Mouse (Mus musculus) embryonic facial prominence, embryonic 13.5 days (tissue): Measurements from ENCODE around the gene Glis3. TPM values are rescaled to one million over a fixed set of nuclear protein-coding genes. Genes with fewer than 3 reads are reported as not detected.

Experiments used
- ATAC-seq: fragments of 200-750 bp; cut with Nextera tagmentation; 2 replicates; pipeline ENCODE4 v1.8.0; 2017; ENCODE audit warnings: low read depth; ENCODE audit not compliant: insufficient number of reproducible peaks, insufficient read depth, low FRiP score, low TSS enrichment
- H3K27ac ChIP-seq: fragments of 300-500 bp; sonication (generic); 2 replicates; pipeline ENCODE4 v1.5.1; 2015; ENCODE audit warnings: moderate library complexity, mild to moderate bottlenecking, inconsistent platforms
- H3K27me3 ChIP-seq: fragments of 300-500 bp; sonication (generic); 2 replicates; pipeline ENCODE4 v1.6.1; 2015; ENCODE audit warnings: mild to moderate bottlenecking, inconsistent platforms
- H3K36me3 ChIP-seq: fragments of 300-500 bp; sonication (generic); 2 replicates; pipeline ENCODE4 v1.6.1; 2015; ENCODE audit warnings: mild to moderate bottlenecking, inconsistent platforms
- H3K4me1 ChIP-seq: fragments of 300-500 bp; sonication (generic); 2 replicates; pipeline ENCODE4 v1.6.1; 2015; ENCODE audit warnings: inconsistent platforms
- H3K4me2 ChIP-seq: fragments of 300-500 bp; sonication (generic); 2 replicates; pipeline ENCODE4 v1.6.1; 2015; ENCODE audit warnings: moderate library complexity, mild to moderate bottlenecking, inconsistent platforms
- H3K4me3 ChIP-seq: fragments of 300-500 bp; sonication (generic); 2 replicates; pipeline ENCODE4 v1.5.1; 2015; ENCODE audit warnings: mild to moderate bottlenecking, inconsistent platforms
- H3K9ac ChIP-seq: fragments of 300-500 bp; sonication (generic); 2 replicates; pipeline ENCODE4 v1.6.1; 2015; ENCODE audit warnings: mild to moderate bottlenecking, inconsistent platforms
- H3K9me3 ChIP-seq: fragments of 300-500 bp; sonication (generic); 2 replicates; pipeline ENCODE4 v1.6.1; 2016; ENCODE audit warnings: inconsistent platforms
- WGBS: fragments of 180-500 bp; shearing (Covaris S2); methylation state at CpG from one replicate; pipeline ENCODE4 v1.1.7; 2015; ENCODE audit warnings: mixed read lengths; 5-methylcytosine and 5-hydroxymethylcytosine counted together
- polyA plus RNA-seq: library from polyadenylated mRNA; unstranded; fragments of >200 nt; fragmentation: Nextera tagmentation; extraction: Ambion mirVana; gene quantifications from 2 replicates; pipeline ENCODE4 v1.2.1, GENCODE M21; 2015

Glis3 gene
- polyA plus RNA-seq, 1 experiment from 2014 or later = 15.2 TPM

DNA sequence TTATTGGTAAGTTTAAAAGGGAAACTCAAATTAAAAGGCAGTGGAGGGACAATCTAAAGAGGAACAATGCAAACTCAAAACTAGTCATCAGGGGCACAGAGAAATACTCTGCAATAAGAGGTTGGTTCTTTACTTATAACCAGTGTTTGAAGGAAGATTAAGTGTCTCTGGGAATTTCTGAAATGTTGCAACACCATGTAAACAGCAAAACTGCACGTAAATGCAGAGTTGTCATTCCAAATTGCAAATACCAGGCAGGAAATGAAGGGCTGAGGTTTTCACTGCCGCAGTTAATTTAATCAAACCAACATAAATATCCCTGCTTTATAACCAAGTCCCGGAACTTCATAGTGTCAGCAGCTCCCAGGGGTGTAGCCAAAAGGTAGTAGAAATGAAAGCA lies 342.3 kb downstream of the Glis3 start:
- ATAC-seq = no peak
- 25% methylated on average over 3 of the region's 3 CpGs for WGBS

DNA sequence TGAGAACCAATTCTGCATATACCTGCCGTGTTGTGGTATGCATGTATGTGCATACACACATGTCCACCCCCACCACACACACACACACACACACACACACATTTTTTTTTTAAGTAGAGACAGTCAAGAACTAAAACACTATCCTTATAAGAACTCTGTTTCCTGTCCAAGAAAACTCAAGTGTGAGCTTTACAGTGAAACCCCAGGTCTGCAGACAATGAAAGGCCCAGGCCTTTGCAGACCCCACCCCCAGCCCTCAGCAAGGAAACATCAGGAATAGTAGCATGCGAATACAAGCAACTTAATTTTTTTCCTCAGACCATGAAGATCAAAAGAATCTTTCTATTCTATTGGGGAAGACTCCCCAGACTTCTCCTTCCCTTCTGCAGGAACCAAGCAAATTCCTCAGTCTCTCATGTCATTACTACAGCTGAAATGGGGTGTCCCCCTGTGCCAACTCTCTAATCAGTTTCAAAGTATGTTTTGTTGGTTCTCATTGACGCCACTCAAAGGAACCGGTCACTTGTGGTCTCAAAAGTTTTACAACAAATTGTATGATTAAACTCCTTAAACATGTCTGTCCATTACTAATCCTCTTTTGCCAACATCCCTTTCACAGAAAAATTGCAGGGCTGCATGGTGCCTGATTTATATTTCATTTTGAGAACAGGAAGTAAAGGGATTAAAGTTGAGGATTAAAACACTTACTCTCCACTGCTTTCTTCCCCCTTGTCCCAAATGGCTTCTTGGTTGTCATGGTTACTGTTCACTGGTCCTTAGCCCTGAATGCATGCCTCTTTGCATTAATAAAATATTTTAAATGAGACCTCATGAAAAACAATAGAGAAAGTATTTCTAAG lies 343.0 kb downstream of the Glis3 start:
- WGBS = 48% methylated on average over 4 of the region's 4 CpGs
- Histone ChIP-seq H3K4me2 (no peak overlapping the region), H3K4me3 (no peak overlapping the region), H3K4me1 (peaks cover 32% of the 10 kb centered on the region), H3K27me3 (no peaks in the 10 kb centered on the region), H3K9me3 (no peaks in the 10 kb centered on the region), H3K9ac (no peak overlapping the region), H3K36me3 (no peaks in the 10 kb centered on the region), H3K27ac (no peak overlapping the region; the same call in 1 of the 2 replicates)
- no peak for ATAC-seq

More for the DNA sequence above, 342.3 kb downstream of the Glis3 start:
- Histone ChIP-seq H3K4me2 (no peak overlapping the region), H3K9me3 (no peaks in the 10 kb centered on the region), H3K27me3 (no peaks in the 10 kb centered on the region), H3K9ac (no peak overlapping the region), H3K27ac (peak overlapping the region; percentile 69), H3K36me3 (no peaks in the 10 kb centered on the region), H3K4me3 (no peak overlapping the region), H3K4me1 (peaks cover 32% of the 10 kb centered on the region)

DNA sequence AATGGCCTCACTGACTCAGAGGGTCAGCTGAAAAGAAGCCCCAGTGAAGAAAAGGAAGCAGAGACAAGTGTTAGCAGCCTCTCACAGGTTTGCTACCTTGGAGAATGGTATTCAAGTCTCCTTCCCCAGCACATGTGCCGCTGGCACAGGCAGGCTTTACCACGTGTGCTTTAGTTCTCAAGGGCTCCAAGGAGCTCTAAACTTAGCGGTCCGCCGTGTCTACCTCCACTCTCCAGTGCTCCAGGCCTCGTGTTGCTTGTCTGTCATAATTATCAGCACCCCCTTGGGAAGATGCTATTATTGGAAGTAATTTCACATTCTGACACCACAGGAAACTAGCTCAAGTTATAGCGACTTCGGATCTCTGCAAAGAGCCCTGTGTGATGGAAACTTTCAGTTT lies 344.0 kb downstream of the Glis3 start:
- 51% methylated on average over 8 of the region's 8 CpGs for WGBS
- Histone ChIP-seq H3K4me3 (no peak overlapping the region), H3K36me3 (no peaks in the 10 kb centered on the region), H3K9ac (no peak overlapping the region), H3K27ac (no peak overlapping the region), H3K4me2 (no peak overlapping the region), H3K9me3 (no peaks in the 10 kb centered on the region), H3K4me1 (peaks cover 32% of the 10 kb centered on the region), H3K27me3 (no peaks in the 10 kb centered on the region)
- no peak for ATAC-seq

DNA sequence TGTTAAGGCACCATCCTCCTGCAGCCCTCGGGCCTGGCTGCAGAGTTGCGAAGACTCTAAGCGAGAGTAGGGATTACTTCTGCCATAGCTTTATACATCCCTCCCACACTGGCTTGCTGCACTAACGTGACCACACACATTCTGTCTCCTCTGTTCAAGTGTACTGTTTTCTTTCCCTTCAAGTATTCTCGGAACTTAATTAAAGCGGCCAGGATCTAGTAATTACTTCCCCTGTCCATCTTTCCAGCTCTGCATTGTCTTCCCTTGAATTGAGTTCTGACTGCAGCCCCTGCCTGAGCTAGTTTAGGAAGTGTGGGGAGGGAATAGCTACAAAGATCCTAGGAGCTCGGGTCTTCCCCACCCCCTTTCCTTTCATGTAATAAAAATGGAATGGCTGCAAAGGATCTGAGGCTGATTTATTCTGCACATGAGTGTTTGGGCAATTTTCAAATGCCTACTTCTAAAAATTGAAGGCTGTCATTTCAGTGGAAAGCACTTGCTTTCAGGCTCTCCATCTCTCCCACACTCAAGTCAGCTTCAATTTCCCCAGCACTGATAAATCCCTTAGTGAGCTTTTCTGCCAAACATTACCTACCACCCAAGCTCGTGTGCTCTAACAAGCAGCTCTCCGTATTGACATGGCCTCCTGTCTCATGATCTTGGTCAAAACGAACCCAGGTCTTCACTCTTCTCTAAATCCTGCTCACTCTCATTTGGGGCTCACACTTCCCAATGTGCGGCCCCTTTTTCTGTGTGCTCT lies 346.7 kb downstream of the Glis3 start:
- no peak overlapping the region for H3K9ac ChIP-seq
- H3K4me1 ChIP-seq = peaks cover 32% of the 10 kb centered on the region
- ATAC-seq = no peak
- peak overlapping the region; percentile 19; the same call in 1 of the 2 replicates for H3K27ac ChIP-seq
- H3K4me2 ChIP-seq = no peak overlapping the region
- WGBS = 34% methylated on average over 11 of the region's 11 CpGs
- H3K9me3 ChIP-seq = no peaks in the 10 kb centered on the region
- no peaks in the 10 kb centered on the region for H3K36me3 ChIP-seq
- no peaks in the 10 kb centered on the region for H3K27me3 ChIP-seq
- no peak overlapping the region for H3K4me3 ChIP-seq

DNA sequence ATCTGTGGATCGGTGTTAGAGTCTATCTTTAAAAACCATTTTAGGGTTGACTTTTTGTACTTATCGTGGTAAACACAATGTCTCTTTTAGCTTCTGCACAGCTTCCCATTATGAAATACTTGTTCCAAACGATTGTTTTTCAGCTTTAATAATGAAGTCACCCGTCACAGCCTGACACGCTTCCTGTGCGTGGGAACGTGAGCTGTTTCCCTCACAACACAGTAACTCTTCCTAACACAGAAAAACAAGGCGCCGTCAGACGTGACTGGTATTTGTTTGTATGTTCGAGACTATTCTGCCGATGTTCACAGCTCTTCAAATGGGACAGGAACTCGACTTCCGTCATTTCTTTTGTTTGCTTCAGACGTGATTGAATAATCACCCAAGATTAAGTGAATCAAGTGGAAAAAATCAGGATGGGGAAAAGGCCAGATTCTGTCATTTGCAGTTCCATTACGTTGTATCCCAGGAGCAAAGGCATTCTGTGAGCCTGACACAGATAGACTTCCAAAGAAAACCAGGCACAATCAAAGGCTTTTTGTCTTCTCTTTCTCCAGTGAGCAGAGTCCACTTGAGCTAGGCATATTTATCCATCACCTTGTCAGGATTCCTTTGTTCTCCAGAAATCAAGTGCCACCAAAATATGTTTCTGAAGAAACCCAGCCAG lies 351.3 kb downstream of the Glis3 start:
- Histone ChIP-seq H3K4me1 (peaks cover 10% of the 10 kb centered on the region), H3K9me3 (no peaks in the 10 kb centered on the region), H3K27ac (no peak overlapping the region), H3K27me3 (no peaks in the 10 kb centered on the region), H3K9ac (no peak overlapping the region), H3K36me3 (no peaks in the 10 kb centered on the region), H3K4me3 (no peak overlapping the region), H3K4me2 (no peak overlapping the region)
- ATAC-seq = no peak
- WGBS = 73% methylated on average over 16 of the region's 16 CpGs

DNA sequence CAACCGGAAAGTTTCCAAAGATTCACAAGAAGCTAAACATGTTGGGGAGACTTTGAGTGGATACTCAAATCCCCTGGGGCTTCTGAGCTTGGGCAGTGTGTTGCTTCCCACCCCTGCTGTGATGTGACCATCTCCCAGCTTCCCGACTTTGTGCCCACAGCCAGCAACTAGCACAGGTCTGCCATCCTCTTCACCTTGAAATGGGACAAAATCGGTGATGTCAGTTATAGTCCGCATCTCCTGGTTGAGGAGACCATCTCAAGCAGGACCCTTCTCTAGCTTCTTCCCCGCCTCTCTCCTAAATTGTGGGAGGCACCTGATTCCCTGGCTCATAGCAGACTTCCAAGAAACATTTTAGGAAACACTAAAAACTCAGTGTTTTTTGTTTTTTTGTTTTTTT lies 352.3 kb downstream of the Glis3 start:
- 94% methylated on average over 5 of the region's 5 CpGs for WGBS
- H3K9ac ChIP-seq = no peak overlapping the region
- no peaks in the 10 kb centered on the region for H3K36me3 ChIP-seq

DNA sequence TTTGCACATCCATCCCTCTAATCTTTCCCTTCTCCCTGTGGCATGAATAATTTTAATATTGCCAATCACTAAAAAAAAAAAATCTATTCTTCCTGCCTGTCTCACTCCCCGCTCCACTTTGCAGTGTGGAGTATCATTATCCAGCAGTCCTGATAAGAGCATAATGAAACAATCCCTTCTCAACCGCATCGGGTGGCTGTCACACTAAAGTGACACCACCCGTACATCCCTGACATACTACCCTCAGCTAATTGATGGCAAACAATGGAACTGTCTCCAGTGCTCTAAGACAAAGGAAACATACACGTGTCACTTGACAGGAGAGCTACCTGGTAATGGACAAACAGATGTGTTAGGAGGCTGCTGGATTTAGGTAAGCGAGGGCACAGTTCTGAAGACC lies 373.8 kb downstream of the Glis3 start:
- no peak overlapping the region for H3K27ac ChIP-seq
- H3K4me2 ChIP-seq = no peak overlapping the region
- H3K9ac ChIP-seq = no peak overlapping the region
- no peaks in the 10 kb centered on the region for H3K36me3 ChIP-seq
- no peaks in the 10 kb centered on the region for H3K27me3 ChIP-seq
- H3K4me1 ChIP-seq = no peaks in the 10 kb centered on the region; the same call in 1 of the 2 replicates
- no peak overlapping the region for H3K4me3 ChIP-seq
- no peak for ATAC-seq
- 47% methylated on average over 6 of the region's 6 CpGs for whole genome bisulfite sequencing
- H3K9me3 ChIP-seq = no peaks in the 10 kb centered on the region

More for the DNA sequence above, 352.3 kb downstream of the Glis3 start:
- ATAC-seq = no peak
- Histone ChIP-seq H3K27me3 (no peaks in the 10 kb centered on the region), H3K4me2 (no peak overlapping the region), H3K27ac (no peak overlapping the region), H3K4me3 (no peak overlapping the region), H3K9me3 (no peaks in the 10 kb centered on the region), H3K4me1 (no peaks in the 10 kb centered on the region)

DNA sequence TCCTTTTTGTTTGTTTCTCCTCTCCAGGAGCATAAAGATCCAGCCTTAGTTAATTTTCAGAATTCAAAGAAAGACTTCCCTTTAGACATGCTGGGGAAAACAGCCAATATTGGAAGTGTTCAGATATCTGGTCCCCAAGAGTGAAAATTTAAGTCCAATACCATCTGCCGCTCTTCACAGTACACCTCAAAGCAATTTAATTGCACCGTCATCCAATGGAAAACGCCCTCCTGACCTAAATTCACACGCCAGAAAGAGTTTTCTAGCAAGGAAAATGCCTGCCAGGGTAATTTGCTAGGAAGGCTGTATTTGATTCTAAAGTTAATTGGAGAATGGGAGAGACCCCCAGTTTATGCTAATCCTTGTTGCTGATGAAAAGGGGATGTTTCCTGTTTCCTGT lies 374.4 kb downstream of the Glis3 start:
- no peak for ATAC-seq
- H3K27me3 ChIP-seq = no peaks in the 10 kb centered on the region
- no peaks in the 10 kb centered on the region for H3K36me3 ChIP-seq
- WGBS = 28% methylated on average over 4 of the region's 4 CpGs
- H3K4me1 ChIP-seq = no peaks in the 10 kb centered on the region; the same call in 1 of the 2 replicates
- H3K4me2 ChIP-seq = no peak overlapping the region
- H3K9me3 ChIP-seq = no peaks in the 10 kb centered on the region
- no peak overlapping the region for H3K27ac ChIP-seq
- H3K4me3 ChIP-seq = no peak overlapping the region
- no peak overlapping the region for H3K9ac ChIP-seq

DNA sequence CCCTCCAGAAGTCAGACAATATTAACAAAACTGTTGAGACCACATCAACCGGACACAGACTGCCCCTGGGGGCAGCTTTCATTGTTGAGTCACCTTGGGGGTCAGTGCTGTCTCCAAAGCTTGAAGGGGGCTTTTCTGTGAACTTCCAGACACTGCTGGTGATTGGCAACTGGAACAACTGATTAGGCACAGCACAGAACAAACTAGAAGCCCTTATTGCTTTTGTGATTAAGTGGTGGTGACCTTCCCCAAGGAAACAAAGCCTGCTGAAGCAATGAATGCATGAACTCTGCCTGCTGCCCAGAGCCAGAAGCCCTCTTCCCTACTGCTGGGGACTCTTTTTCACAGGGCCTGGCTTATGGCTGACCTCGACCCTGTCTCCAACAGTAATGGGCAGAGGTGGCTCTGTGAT lies 377.0 kb downstream of the Glis3 start:
- Histone ChIP-seq H3K36me3 (peaks cover 5% of the 10 kb centered on the region), H3K4me2 (no peak overlapping the region), H3K9me3 (no peaks in the 10 kb centered on the region), H3K27me3 (no peaks in the 10 kb centered on the region), H3K4me3 (no peak overlapping the region), H3K27ac (no peak overlapping the region), H3K9ac (no peak overlapping the region), H3K4me1 (peaks cover 5% of the 10 kb centered on the region; the same call in 1 of the 2 replicates)
- ATAC-seq = no peak
- 24% methylated on average over 2 of the region's 2 CpGs for whole genome bisulfite sequencing

DNA sequence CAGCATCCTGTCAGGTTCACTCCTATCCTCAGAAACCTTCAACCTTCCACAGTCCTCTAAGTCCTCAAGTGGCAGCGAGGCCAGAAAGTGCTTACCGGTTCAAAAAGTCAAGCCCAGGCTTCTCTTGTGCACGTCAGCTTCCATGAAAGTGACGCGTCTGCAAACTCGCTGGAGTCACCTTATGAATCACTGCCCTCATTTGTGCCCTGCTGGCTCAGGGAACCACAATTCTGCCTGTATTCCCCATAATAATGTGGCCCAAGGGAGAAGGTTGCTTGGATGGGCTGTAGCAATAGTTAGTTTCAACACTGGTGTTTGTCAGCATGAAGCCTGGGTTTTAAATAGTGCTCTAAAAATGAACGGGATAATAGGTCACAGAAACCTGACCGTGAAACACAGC lies 379.7 kb downstream of the Glis3 start:
- no peak for ATAC-seq
- Histone ChIP-seq H3K9ac (no peak overlapping the region), H3K36me3 (peaks cover 8% of the 10 kb centered on the region), H3K4me1 (peaks cover 5% of the 10 kb centered on the region; the same call in 1 of the 2 replicates), H3K4me3 (no peak overlapping the region), H3K4me2 (no peak overlapping the region), H3K9me3 (no peaks in the 10 kb centered on the region), H3K27me3 (no peaks in the 10 kb centered on the region), H3K27ac (no peak overlapping the region)
- 79% methylated on average over 8 of the region's 8 CpGs for WGBS

DNA sequence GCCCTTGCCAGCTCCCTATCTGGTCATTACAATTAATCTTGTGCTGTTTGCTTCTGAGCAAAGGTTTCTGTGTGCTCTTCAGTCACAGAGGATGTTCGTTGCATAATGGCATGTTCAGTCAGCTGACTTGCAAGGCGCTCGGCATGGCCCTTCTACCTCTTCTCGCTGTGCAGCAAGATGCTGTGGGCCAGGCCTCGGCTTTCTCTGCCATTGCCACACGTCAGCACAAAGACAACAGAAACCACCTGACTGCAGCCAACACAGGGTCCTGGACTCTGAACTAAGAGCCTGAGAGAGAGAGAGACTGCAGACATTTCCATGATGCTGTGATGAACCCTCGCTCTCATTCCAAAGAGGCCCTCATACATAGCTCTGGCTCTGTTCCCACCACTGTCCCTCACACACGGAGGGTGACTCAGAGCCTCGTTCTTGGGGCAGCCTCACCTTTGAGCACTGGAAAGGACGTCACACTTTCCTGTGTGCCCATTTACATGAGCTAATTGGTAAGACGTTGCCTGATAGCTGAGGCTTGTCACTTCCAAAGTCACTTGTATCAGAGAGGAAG lies 380.6 kb downstream of the Glis3 start:
- no peaks in the 10 kb centered on the region for H3K27me3 ChIP-seq
- WGBS = 76% methylated on average over 11 of the region's 11 CpGs
- peaks cover 5% of the 10 kb centered on the region; the same call in 1 of the 2 replicates for H3K4me1 ChIP-seq
- no peak overlapping the region for H3K9ac ChIP-seq
- no peaks in the 10 kb centered on the region for H3K9me3 ChIP-seq
- no peak for ATAC-seq
- H3K4me2 ChIP-seq = no peak overlapping the region
- no peak overlapping the region for H3K4me3 ChIP-seq
- no peak overlapping the region; the same call in none of the 2 replicates for H3K27ac ChIP-seq
- H3K36me3 ChIP-seq = peaks cover 8% of the 10 kb centered on the region
